Mouse (Mus musculus): Measurements from ENCODE around the gene Hdac9. TPM values are rescaled to one million over a fixed set of nuclear protein-coding genes. Genes with fewer than 3 reads are reported as not detected.

Hdac9 gene
- polyA plus RNA-seq, 1 experiment from 2014 or later = 5.5 TPM

- H3K9ac ChIP-seq (ENCODE audit: low read length) = no peak overlapping the region
- H3K4me1 ChIP-seq (ENCODE audit: control insufficient read depth, insufficient read depth, low read length) = peaks cover under 1% of the 10 kb centered on the region; the same call in 1 of the 2 replicates
- no peak for ATAC-seq (ENCODE audit: insufficient number of reproducible peaks, low FRiP score, low TSS enrichment, low read depth)
- no peaks in the 10 kb centered on the region for H3K36me3 ChIP-seq (ENCODE audit: control insufficient read depth, insufficient read depth, low read length)
- no peaks in the 10 kb centered on the region for H3K27me3 ChIP-seq (ENCODE audit: control insufficient read depth, insufficient read depth, low read length)
- no peak overlapping the region for H3K4me2 ChIP-seq (ENCODE audit: low read depth, severe bottlenecking)
- H3K27ac ChIP-seq (replicated peaks; ENCODE audit: low read depth, low read length) = no peak overlapping the region
- H3K4me3 ChIP-seq (ENCODE audit: low read depth, low read length) = no peak overlapping the region
- 15% methylated on average over 3 of the region's 3 CpGs for WGBS
- DNase-seq (ENCODE audit: low spot score) = no peak
- H3K9me3 ChIP-seq (ENCODE audit: control insufficient read depth, low read length) = no peaks in the 10 kb centered on the region
These were observed 263.3 kb downstream of the Hdac9 start for GRCm38 (mm10) chr12:34653615-34654014.

- H3K9me3 ChIP-seq (ENCODE audit: control insufficient read depth, low read length) = no peaks in the 10 kb centered on the region
These were observed 268.1 kb downstream of the Hdac9 start for GRCm38 (mm10) chr12:34648753-34649152.

GRCm38 (mm10) chr12:34641705-34642259, 275.1 kb downstream of the Hdac9 start:
- H3K4me3 ChIP-seq (ENCODE audit: low read depth, low read length) = no peak overlapping the region
- no peaks in the 10 kb centered on the region for H3K27me3 ChIP-seq (ENCODE audit: control insufficient read depth, insufficient read depth, low read length)
- no peaks in the 10 kb centered on the region for H3K9me3 ChIP-seq (ENCODE audit: control insufficient read depth, low read length)
- DNase-seq (ENCODE audit: low spot score) (no peak), ATAC-seq (ENCODE audit: insufficient number of reproducible peaks, low FRiP score, low TSS enrichment, low read depth) (no peak)
- H3K4me2 ChIP-seq (ENCODE audit: low read depth, severe bottlenecking) = no peak overlapping the region
- 71% methylated on average over 4 of the region's 4 CpGs for WGBS
- no peak overlapping the region for H3K27ac ChIP-seq (replicated peaks; ENCODE audit: low read depth, low read length)
- no peak overlapping the region for H3K9ac ChIP-seq (ENCODE audit: low read length)
- peaks cover 7% of the 10 kb centered on the region; the same call in 1 of the 2 replicates for H3K4me1 ChIP-seq (ENCODE audit: control insufficient read depth, insufficient read depth, low read length)
- H3K36me3 ChIP-seq (ENCODE audit: control insufficient read depth, insufficient read depth, low read length) = no peaks in the 10 kb centered on the region

More at GRCm38 (mm10) chr12:34648753-34649152, 268.1 kb downstream of the Hdac9 start:
- 68% methylated on average over 3 of the region's 3 CpGs for WGBS
- Histone ChIP-seq H3K27me3 (ENCODE audit: control insufficient read depth, insufficient read depth, low read length) (no peaks in the 10 kb centered on the region), H3K9ac (ENCODE audit: low read length) (no peak overlapping the region), H3K36me3 (ENCODE audit: control insufficient read depth, insufficient read depth, low read length) (no peaks in the 10 kb centered on the region), H3K27ac (replicated peaks; ENCODE audit: low read depth, low read length) (no peak overlapping the region), H3K4me1 (ENCODE audit: control insufficient read depth, insufficient read depth, low read length) (no peaks in the 10 kb centered on the region), H3K4me3 (ENCODE audit: low read depth, low read length) (no peak overlapping the region), H3K4me2 (ENCODE audit: low read depth, severe bottlenecking) (no peak overlapping the region)
- no peak for ATAC-seq (ENCODE audit: insufficient number of reproducible peaks, low FRiP score, low TSS enrichment, low read depth)
- DNase-seq (ENCODE audit: low spot score) = no peak

- peak overlapping the region; percentile 31 for H3K4me2 ChIP-seq (ENCODE audit: low read depth, severe bottlenecking)
- peaks cover 8% of the 10 kb centered on the region; the same call in 1 of the 2 replicates for H3K4me1 ChIP-seq (ENCODE audit: control insufficient read depth, insufficient read depth, low read length)
These were observed 279.4 kb downstream of the Hdac9 start for GRCm38 (mm10) chr12:34637238-34638124.

GRCm38 (mm10) chr12:34619101-34619500, 297.8 kb downstream of the Hdac9 start:
- no peak for DNase-seq (ENCODE audit: low spot score)
- ATAC-seq (ENCODE audit: insufficient number of reproducible peaks, low FRiP score, low TSS enrichment, low read depth) = no peak
- H3K4me2 ChIP-seq (ENCODE audit: low read depth, severe bottlenecking) = no peak overlapping the region
- H3K27me3 ChIP-seq (ENCODE audit: control insufficient read depth, insufficient read depth, low read length) = no peaks in the 10 kb centered on the region
- no peak overlapping the region for H3K27ac ChIP-seq (replicated peaks; ENCODE audit: low read depth, low read length)
- no peak overlapping the region for H3K9ac ChIP-seq (ENCODE audit: low read length)
- 0 out of 2 replicates have a peak, but pooled peaks cover 4% of the 10 kb centered on the region for H3K4me1 ChIP-seq (ENCODE audit: control insufficient read depth, insufficient read depth, low read length)
- 90% methylated on average over 5 of the region's 5 CpGs for WGBS
- H3K4me3 ChIP-seq (ENCODE audit: low read depth, low read length) = no peak overlapping the region
- H3K36me3 ChIP-seq (ENCODE audit: control insufficient read depth, insufficient read depth, low read length) = no peaks in the 10 kb centered on the region
- H3K9me3 ChIP-seq (ENCODE audit: control insufficient read depth, low read length) = no peaks in the 10 kb centered on the region

More at GRCm38 (mm10) chr12:34637238-34638124, 279.4 kb downstream of the Hdac9 start:
- WGBS = 15% methylated on average over 16 of the region's 16 CpGs
- Histone ChIP-seq H3K27ac (replicated peaks; ENCODE audit: low read depth, low read length) (0 out of 2 replicates have a peak overlapping the region, but pooled peaks have one; percentile 42), H3K36me3 (ENCODE audit: control insufficient read depth, insufficient read depth, low read length) (no peaks in the 10 kb centered on the region), H3K9ac (ENCODE audit: low read length) (no peak overlapping the region), H3K27me3 (ENCODE audit: control insufficient read depth, insufficient read depth, low read length) (no peaks in the 10 kb centered on the region), H3K9me3 (ENCODE audit: control insufficient read depth, low read length) (no peaks in the 10 kb centered on the region), H3K4me3 (ENCODE audit: low read depth, low read length) (no peak overlapping the region)
- peak; percentile 56 for DNase-seq (ENCODE audit: low spot score)
- ATAC-seq (ENCODE audit: insufficient number of reproducible peaks, low FRiP score, low TSS enrichment, low read depth) = 0 out of 2 replicates have a peak, but pooled peaks have one; percentile 35

- H3K4me3 ChIP-seq (ENCODE audit: low read depth, low read length) = no peak overlapping the region
- DNase-seq (ENCODE audit: low spot score) = no peak
These were observed 298.6 kb downstream of the Hdac9 start for GRCm38 (mm10) chr12:34618321-34618720.

GRCm38 (mm10) chr12:34617836-34618235, 299.1 kb downstream of the Hdac9 start:
- H3K4me3 ChIP-seq (ENCODE audit: low read depth, low read length) = no peak overlapping the region
- DNase-seq (ENCODE audit: low spot score) (no peak), ATAC-seq (ENCODE audit: insufficient number of reproducible peaks, low FRiP score, low TSS enrichment, low read depth) (no peak)
- H3K4me2 ChIP-seq (ENCODE audit: low read depth, severe bottlenecking) = no peak overlapping the region
- no peaks in the 10 kb centered on the region for H3K36me3 ChIP-seq (ENCODE audit: control insufficient read depth, insufficient read depth, low read length)
- 81% methylated on average over 10 of the region's 10 CpGs for WGBS
- no peaks in the 10 kb centered on the region for H3K27me3 ChIP-seq (ENCODE audit: control insufficient read depth, insufficient read depth, low read length)
- H3K4me1 ChIP-seq (ENCODE audit: control insufficient read depth, insufficient read depth, low read length) = 0 out of 2 replicates have a peak, but pooled peaks cover 4% of the 10 kb centered on the region
- H3K9ac ChIP-seq (ENCODE audit: low read length) = no peak overlapping the region
- H3K27ac ChIP-seq (replicated peaks; ENCODE audit: low read depth, low read length) = no peak overlapping the region
- no peaks in the 10 kb centered on the region for H3K9me3 ChIP-seq (ENCODE audit: control insufficient read depth, low read length)

More at GRCm38 (mm10) chr12:34618321-34618720, 298.6 kb downstream of the Hdac9 start:
- no peaks in the 10 kb centered on the region for H3K27me3 ChIP-seq (ENCODE audit: control insufficient read depth, insufficient read depth, low read length)
- WGBS = 81% methylated on average over 3 of the region's 3 CpGs
- H3K27ac ChIP-seq (replicated peaks; ENCODE audit: low read depth, low read length) = no peak overlapping the region
- no peak for ATAC-seq (ENCODE audit: insufficient number of reproducible peaks, low FRiP score, low TSS enrichment, low read depth)
- no peaks in the 10 kb centered on the region for H3K36me3 ChIP-seq (ENCODE audit: control insufficient read depth, insufficient read depth, low read length)
- H3K4me2 ChIP-seq (ENCODE audit: low read depth, severe bottlenecking) = no peak overlapping the region
- H3K4me1 ChIP-seq (ENCODE audit: control insufficient read depth, insufficient read depth, low read length) = 0 out of 2 replicates have a peak, but pooled peaks cover 4% of the 10 kb centered on the region
- H3K9ac ChIP-seq (ENCODE audit: low read length) = no peak overlapping the region
- H3K9me3 ChIP-seq (ENCODE audit: control insufficient read depth, low read length) = no peaks in the 10 kb centered on the region

- H3K4me1 ChIP-seq (ENCODE audit: control insufficient read depth, insufficient read depth, low read length) = 0 out of 2 replicates have a peak, but pooled peaks cover 4% of the 10 kb centered on the region
- no peak for ATAC-seq (ENCODE audit: insufficient number of reproducible peaks, low FRiP score, low TSS enrichment, low read depth)
- 82% methylated on average over 5 of the region's 5 CpGs for WGBS
These were observed 302.1 kb downstream of the Hdac9 start for GRCm38 (mm10) chr12:34614796-34615195.

More at GRCm38 (mm10) chr12:34614796-34615195, 302.1 kb downstream of the Hdac9 start:
- Histone ChIP-seq H3K36me3 (ENCODE audit: control insufficient read depth, insufficient read depth, low read length) (no peaks in the 10 kb centered on the region), H3K4me2 (ENCODE audit: low read depth, severe bottlenecking) (no peak overlapping the region), H3K27ac (replicated peaks; ENCODE audit: low read depth, low read length) (no peak overlapping the region), H3K9ac (ENCODE audit: low read length) (no peak overlapping the region), H3K9me3 (ENCODE audit: control insufficient read depth, low read length) (no peaks in the 10 kb centered on the region), H3K4me3 (ENCODE audit: low read depth, low read length) (no peak overlapping the region), H3K27me3 (ENCODE audit: control insufficient read depth, insufficient read depth, low read length) (no peaks in the 10 kb centered on the region)
- DNase-seq (ENCODE audit: low spot score) = no peak

All from limb, embryonic 11.5 days (tissue).